Mouse (Mus musculus) B cell, adult 2 months (primary cell): Measurements from ENCODE around the gene Zcchc17.

Source experiments
- DNase-seq, 2 experiments: peaks; one replicate each; pipeline ENCODE4 v3.0.0; 2022

The Zcchc17 gene

DNA sequence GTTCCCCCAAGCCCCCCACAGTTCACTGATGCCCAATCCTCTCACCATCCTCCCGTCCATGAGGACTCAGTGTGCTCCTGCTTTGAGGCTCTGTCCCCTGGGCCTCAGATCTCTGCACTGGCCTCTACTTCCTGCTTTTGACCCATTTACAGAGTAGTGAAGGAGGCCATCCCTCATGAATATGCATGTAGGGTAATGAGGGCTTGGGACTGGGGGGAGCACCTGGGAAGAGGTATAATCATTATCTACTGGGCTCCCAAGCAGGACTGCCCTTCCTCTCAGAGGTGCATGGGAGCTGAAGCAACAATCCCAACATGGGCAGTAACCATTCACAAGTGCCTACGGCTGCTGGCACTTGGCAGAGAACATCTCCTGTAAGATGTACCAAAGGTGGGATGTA, 80.6 kb downstream of the Zcchc17 start, which contains the start of gene Serinc2:
Gene Serinc2 (minus strand): TSS at position 101 of the 400 bp plus-strand sequence.
- no peak for DNase-seq

DNA sequence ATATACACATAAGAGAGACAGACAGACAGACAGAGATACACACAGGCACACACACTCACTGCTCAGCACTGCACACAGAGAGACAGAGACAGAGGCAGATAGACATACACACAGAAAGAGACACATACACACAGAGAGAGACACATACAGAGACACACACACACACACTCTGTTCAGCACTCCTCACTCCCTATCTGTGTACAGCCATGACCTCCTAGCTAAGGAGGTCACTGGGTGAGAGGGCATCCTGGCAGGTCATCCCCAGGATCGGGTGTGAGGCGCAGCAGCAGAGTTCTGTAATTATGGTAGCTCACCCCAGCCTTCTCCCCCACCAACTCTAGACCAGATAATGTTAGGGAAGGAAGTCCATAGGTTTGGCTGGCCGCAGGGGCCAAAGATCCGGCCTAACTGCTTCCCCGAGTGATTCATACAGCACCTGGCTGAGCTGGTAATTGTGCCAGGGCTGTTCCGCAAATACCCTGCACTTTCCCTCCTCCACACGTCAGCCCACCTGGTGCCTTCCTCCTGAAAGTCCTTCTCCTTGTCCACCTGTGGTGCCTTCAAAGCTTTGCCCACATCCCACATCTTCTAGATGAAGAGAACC, 83.1 kb downstream of the Zcchc17 start:
- no peak for DNase-seq

DNA sequence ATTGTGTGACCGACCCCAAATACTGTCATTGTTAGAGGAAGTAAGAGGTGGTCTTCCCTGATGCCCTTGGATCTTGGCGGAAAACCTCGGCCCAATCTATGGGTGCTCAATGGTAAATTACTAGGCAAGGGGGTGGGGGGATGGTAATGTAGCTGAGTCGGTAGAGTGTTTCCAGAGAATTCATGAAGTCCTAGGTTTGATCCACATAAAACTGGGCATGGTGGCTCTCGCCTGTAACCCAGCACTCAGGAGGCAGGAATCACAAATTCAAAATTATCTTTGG, 84.0 kb downstream of the Zcchc17 start:
- DNase-seq = no peak

DNA sequence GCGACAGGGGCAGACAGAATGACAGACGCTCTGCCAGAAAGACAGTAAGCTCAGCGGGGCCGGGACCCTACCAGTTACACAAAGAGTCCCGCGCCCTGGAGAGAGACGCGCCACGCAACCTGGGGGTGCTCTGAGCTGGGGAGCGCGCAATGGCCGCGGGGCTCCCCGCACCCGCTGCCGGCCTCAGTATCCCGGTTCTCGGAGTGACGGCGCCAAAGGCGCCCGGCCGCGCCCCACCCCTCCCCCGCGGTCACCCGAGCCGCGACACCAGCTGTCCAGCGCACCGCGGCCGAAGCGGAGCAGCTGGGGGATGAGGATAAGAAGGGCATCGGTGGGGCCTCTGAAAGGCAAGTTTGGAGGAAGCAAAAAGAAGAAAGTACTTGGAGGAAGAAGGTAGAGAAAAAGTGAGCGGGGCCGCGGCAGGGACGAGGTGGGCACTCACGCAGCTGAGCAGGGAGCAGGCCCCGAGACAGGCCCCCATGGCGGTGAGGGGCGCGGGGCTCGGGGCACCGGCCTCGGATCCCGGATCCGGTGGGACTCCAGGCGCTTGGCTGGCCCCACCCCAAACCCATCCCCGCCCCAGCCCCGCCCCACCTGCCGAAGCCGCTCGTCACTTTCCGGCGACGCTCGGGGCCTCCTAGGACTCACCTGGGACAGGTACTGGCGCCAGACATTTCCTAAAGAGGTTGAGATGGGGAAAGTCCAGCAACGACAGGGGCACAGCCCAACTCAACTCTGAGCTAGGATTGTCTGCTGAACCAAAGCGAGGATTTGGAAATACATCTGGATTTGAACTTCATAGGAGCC, 84.5 kb downstream of the Zcchc17 start:
- no peak for DNase-seq

DNA sequence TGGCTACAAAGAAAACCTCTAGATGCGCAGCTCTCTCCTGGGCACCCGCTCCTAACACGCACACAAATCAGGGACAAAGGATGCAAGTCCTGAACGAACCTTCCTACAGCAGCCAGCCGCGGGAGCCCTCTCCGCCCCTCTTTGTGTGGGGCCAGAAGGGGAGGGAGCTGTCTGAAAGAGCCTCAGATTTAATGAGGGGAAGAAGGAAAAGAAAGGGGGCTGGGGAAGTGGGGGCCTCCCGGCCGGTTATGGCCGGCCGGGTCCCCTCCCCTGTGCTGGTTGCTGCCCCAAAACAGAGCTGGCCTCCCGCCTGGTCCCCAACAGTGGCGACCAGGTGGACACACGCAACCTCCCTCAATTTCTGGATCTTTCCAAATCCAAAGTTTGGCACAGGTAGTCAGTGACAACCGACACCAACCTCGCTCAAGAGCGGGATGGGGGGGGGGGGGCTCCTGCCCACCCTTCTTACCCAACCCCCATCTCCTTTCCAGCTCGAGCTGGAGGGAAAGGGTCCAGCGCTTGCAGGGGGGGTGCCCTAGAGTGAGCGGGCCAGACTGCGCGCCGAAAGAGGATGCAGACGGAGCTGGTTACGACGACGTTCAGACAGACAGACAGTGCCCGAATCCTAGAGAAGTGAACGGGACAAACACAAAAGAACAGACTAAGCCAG, 85.3 kb downstream of the Zcchc17 start:
- no peak for DNase-seq

DNA sequence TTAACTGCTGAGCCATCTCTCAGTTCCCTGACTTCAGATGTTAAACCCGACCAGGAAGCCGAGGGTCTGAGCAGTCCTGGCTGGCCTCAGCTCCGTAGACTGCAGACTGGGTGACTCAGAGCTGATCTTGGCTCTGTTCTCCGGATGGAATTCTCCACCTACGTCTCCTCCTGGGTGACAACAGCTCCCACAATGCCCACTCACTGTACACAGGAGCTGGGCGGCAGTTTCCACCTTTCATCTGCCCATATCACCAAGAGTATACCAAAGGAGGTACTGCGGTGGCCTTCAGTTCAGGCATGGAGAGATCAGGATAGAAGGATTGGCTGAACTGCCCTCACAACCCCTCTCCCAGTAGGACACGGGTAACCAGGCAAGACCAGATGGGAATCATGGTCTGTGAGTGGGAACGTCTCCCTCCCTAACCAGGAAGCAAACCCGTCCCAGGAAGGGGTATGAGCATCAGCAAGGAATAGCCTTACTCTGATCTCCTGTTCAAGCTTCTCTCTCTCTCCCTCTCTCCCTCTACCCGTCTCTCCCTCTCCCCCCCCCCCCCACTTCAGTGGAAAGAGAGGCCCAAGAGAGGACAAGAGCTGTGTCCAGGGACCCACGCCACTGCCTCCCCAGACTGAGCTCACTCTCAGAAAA, 85.9 kb downstream of the Zcchc17 start:
- DNase-seq = no peak

DNA sequence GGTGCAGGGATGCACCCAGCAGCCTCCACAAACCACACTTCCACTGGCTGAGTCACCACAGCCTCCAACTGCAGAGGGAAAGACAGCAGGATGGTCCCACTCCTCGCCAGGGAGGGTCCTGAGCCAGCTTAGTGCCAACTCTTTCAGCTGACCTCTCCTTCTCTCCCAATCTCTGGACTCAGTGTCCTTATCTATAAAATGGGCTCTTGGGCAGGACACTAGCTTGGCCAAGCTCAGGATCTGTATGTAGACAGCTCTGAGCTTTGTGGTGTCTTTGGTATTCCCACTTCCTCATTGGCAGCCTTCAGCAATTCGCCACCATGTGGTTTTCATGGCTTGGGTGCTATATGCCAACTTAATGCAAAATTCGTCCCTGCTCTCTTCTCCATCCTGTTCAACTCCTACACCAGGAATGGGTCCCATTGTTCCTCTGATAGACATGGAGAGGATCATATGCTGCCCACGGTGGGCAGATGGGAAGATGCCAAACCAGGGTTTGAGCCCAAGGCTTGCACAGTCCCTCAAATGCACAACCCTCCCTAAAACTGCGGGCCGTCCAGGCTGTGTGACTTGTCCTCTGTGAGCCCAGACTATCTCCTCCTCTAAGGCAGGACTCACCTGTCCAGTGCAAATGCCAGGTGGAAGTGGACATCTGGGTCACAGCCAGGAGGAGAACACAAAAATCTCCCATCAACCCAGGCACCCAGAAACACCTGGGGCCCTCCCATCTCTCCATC, 89.0 kb downstream of the Zcchc17 start:
- DNase-seq = no peak

DNA sequence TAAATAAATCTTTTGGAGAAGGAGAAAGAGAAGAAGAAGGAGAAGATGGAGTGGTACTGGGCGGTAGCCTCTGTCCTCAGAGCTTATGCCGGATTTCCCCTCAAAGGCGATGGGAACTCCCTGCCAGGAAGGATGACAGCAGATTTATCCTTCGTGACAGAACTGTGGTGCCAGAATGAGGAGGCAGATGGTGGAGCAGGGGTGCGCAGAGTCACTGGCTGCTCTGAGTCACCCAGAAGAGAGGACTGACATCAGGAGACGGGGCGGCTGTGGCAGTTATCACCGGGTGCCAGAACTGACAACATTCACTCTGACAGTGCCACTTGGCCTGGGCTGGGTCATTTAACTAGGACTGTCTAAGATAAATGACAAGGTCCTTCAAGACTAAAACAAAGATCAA, 89.7 kb downstream of the Zcchc17 start:
- no peak for DNase-seq

DNA sequence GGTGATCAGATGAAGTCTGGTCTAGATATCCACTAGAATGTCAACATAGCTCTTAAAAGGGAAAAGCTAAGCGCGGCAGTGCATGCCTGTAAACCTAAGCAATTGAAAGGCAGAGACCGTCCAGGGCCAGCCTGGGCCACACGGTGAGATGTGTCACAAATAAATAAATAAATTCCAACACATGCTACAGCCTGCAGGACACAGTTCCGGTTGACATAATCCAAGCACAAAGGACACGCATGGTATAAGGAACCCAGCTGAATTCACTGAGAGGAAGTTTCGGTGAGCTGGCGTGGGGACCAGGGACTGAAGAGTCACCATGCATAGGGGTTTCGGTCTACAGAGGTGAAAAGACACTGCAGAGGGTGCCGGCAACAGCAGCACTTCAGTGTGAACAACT, 91.0 kb downstream of the Zcchc17 start:
- no peak for DNase-seq

DNA sequence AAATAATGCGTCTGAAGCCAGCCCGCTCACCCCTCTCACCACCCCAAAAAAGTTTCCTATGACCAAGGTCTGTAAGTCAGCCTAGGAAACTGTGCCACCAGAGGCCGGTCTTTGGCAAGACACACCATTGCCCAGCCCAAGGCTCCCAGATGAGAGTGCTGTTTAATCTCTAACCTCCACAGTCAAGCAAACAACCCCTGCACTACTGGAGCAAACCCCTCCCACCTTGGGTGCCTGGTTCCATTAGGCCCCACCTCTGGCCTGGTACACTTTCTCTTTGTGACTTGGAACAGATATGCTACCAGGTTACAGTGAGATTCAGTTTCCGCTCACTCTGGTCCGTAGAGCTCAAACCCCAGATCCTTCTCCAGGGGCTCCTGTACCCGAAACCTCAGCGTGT, 92.7 kb downstream of the Zcchc17 start:
- DNase-seq = no peak

DNA sequence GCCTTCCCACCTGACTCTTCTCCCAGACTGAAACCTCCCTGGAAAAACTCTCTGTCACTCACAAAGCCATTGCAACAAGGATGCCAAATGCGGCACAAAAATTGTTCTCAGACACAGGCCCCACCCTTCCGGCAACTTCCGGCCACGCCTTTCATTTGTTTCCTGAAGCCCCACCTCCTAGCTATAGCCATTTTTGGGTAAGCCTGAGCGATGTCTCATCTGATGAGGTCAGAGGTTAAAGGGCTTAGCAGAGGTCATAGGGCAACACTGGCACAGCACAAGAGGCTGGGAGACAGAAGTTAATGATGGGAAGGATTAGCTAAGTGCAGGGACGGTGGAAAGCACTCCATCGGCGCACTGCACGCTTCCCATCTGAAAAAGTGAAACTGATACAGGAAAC, 93.1 kb downstream of the Zcchc17 start:
- no peak for DNase-seq
